Mouse (Mus musculus): Measurements from ENCODE around the gene Actn2.

Actn2 gene

GRCm38 (mm10) chr13:12340183-12340975 lies at the start of gene Actn2:
Actn2 (minus strand) TSS chr13:12340760.
- peak; percentile 29 for DNase-seq (ENCODE audit: low spot score)

- no peak for DNase-seq (ENCODE audit: low spot score)
These were observed 45.7 kb upstream of the Actn2 start for GRCm38 (mm10) chr13:12386286-12386685.

- DNase-seq (ENCODE audit: low spot score): no peak
These were observed 44.2 kb upstream of the Actn2 start for GRCm38 (mm10) chr13:12384796-12385195.

- DNase-seq (ENCODE audit: low spot score): no peak
These were observed 36.2 kb upstream of the Actn2 start for GRCm38 (mm10) chr13:12376778-12377177.

- no peak for DNase-seq (ENCODE audit: low spot score)
These were observed 32.2 kb upstream of the Actn2 start for GRCm38 (mm10) chr13:12372755-12373154.

GRCm38 (mm10) chr13:12369930-12370329 lies 29.4 kb upstream of the Actn2 start:
- no peak for DNase-seq (ENCODE audit: low spot score)

GRCm38 (mm10) chr13:12369041-12369621 lies 28.6 kb upstream of the Actn2 start:
- DNase-seq (ENCODE audit: low spot score): no peak

- DNase-seq (ENCODE audit: low spot score): no peak
These were observed 20.9 kb upstream of the Actn2 start for GRCm38 (mm10) chr13:12361486-12361885.

- no peak for DNase-seq (ENCODE audit: low spot score)
These were observed 17.0 kb upstream of the Actn2 start for GRCm38 (mm10) chr13:12357554-12357953.

- no peak for DNase-seq (ENCODE audit: low spot score)
These were observed 15.6 kb upstream of the Actn2 start for GRCm38 (mm10) chr13:12356184-12356583.

- no peak for DNase-seq (ENCODE audit: low spot score)
These were observed 8.8 kb upstream of the Actn2 start for GRCm38 (mm10) chr13:12349197-12349824.

GRCm38 (mm10) chr13:12346837-12347236 lies 6.3 kb upstream of the Actn2 start:
- DNase-seq (ENCODE audit: low spot score): no peak

- DNase-seq (ENCODE audit: low spot score): no peak
These were observed 887 bp upstream of the Actn2 start for GRCm38 (mm10) chr13:12341447-12341846.

- no peak for DNase-seq (ENCODE audit: low spot score)
These were observed 1.1 kb downstream of the Actn2 start for GRCm38 (mm10) chr13:12339446-12339845.

- no peak for DNase-seq (ENCODE audit: low spot score)
These were observed 2.8 kb downstream of the Actn2 start for GRCm38 (mm10) chr13:12337752-12338151.

- no peak for DNase-seq (ENCODE audit: low spot score)
These were observed 6.5 kb downstream of the Actn2 start for GRCm38 (mm10) chr13:12334016-12334415.

- no peak for DNase-seq (ENCODE audit: low spot score)
These were observed 9.0 kb downstream of the Actn2 start for GRCm38 (mm10) chr13:12331528-12331927.

- DNase-seq (ENCODE audit: low spot score): no peak
These were observed 12.2 kb downstream of the Actn2 start for GRCm38 (mm10) chr13:12328392-12328791.

- no peak for DNase-seq (ENCODE audit: low spot score)
These were observed 13.0 kb downstream of the Actn2 start for GRCm38 (mm10) chr13:12327577-12327976.

- no peak for DNase-seq (ENCODE audit: low spot score)
These were observed 17.4 kb downstream of the Actn2 start for GRCm38 (mm10) chr13:12323076-12323625.

GRCm38 (mm10) chr13:12320148-12320547 lies 20.4 kb downstream of the Actn2 start:
- no peak for DNase-seq (ENCODE audit: low spot score)

- DNase-seq (ENCODE audit: low spot score): no peak
These were observed 22.5 kb downstream of the Actn2 start for GRCm38 (mm10) chr13:12318017-12318416.

All from spleen, adult 12 weeks (tissue).